Mouse (Mus musculus) heart, postnatal 0 days (tissue): ENCODE measurements at regions not wholly inside any gene's neighbourhood (a gene's known extent, or its start where the extent isn't known, plus 50 kb on each side); places are given as distances from the start of the nearest gene placed in this dataset.
"Not testable (repeated sequence)": the region's sequence is repeated elsewhere in the genome, so short reads cannot be mapped to it uniquely, and the experiment has no call there.

Experiments used
- ATAC-seq: fragments of 200-750 bp; cut with Nextera tagmentation; 2 replicates; pipeline ENCODE4 v1.8.0; 2017; ENCODE audit warnings: low read depth, moderate number of reproducible peaks, moderate library complexity; ENCODE audit not compliant: insufficient read depth
- DNase-seq: peaks from one replicate; pipeline ENCODE4 v3.0.0-alpha.2; 2016; ENCODE audit warnings: low spot score
- H3K27ac ChIP-seq: fragments of 300-500 bp; sonication (generic); 2 replicates; pipeline ENCODE4 v1.5.1; 2014; ENCODE audit warnings: low read depth, mild to moderate bottlenecking
- H3K27me3 ChIP-seq: fragments of 300-500 bp; sonication (generic); 2 replicates; pipeline ENCODE4 v1.6.1; 2014; ENCODE audit warnings: low read length, mixed read lengths; ENCODE audit not compliant: control insufficient read depth, insufficient read depth
- H3K36me3 ChIP-seq: fragments of 300-500 bp; sonication (generic); replicated peaks from 2 replicates; pipeline ENCODE4 v1.6.1; 2014; ENCODE audit warnings: low read length, mixed read lengths; ENCODE audit not compliant: control insufficient read depth, insufficient read depth
- H3K4me1 ChIP-seq: fragments of 300-500 bp; sonication (generic); 2 replicates; pipeline ENCODE4 v1.6.1; 2014; ENCODE audit warnings: antibody characterized with exemption; ENCODE audit not compliant: control insufficient read depth, insufficient read depth
- H3K4me2 ChIP-seq: fragments of 300-500 bp; sonication (generic); 2 replicates; pipeline ENCODE4 v1.6.1; 2014; ENCODE audit warnings: low read depth, mild to moderate bottlenecking, low read length, moderate library complexity
- H3K4me3 ChIP-seq: fragments of 300-500 bp; sonication (generic); 2 replicates; pipeline ENCODE4 v1.5.1; 2014; ENCODE audit warnings: low read depth, low read length
- H3K9ac ChIP-seq: fragments of 300-500 bp; sonication (generic); replicated peaks from 2 replicates; pipeline ENCODE4 v1.6.1; 2014; ENCODE audit warnings: low read depth, low read length, mixed read lengths
- H3K9me3 ChIP-seq: fragments of 300-500 bp; sonication (generic); replicated peaks from 2 replicates; pipeline ENCODE4 v1.6.1; 2016; ENCODE audit warnings: low read length; ENCODE audit not compliant: control insufficient read depth
- CTCF ChIP-seq: IDR thresholded peaks from 2 replicates; pipeline ENCODE4 v1.5.1; 2016; ENCODE audit warnings: antibody characterized with exemption, control low read depth, low read depth
- EP300 ChIP-seq: IDR thresholded peaks from 2 replicates; pipeline ENCODE4 v1.6.1; 2016; ENCODE audit warnings: antibody characterized with exemption, low read depth
- WGBS: fragments of 180-500 bp; shearing (Covaris S2); extraction: QIAGEN DNeasy Blood & Tissue Kit; methylation state at CpG from one replicate; pipeline ENCODE4 v1.1.7; 2014; 5-methylcytosine and 5-hydroxymethylcytosine counted together

DNA sequence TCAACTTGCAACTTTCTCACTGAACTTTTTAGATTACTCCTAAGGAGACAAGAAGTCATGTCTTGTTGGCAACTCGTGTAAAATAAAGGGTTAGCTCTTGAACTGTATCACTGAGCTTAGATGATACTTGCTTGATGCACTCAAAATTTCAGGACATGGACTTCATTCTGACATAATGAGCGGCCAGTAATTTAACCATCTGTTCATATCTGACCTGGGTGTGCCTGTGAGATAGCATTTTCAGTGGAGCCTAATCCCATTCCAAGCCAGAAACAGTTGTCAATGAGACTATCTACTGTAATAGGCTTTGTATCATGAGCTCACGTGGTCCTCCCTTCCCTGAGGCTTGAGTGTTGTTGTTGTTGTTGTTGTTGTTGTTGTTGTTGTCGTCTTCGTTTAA is 240.3 kb downstream of the Dhx15 start:
- Histone ChIP-seq H3K36me3 (no peaks in the 10 kb centered on the region), H3K4me3 (no peak overlapping the region), H3K9ac (no peak overlapping the region), H3K4me2 (no peak overlapping the region), H3K27me3 (no peaks in the 10 kb centered on the region), H3K4me1 (peaks cover 8% of the 10 kb centered on the region), H3K27ac (no peak overlapping the region), H3K9me3 (no peaks in the 10 kb centered on the region)
- no peak for TF ChIP-seq EP300
- TF ChIP-seq CTCF = no peak
- DNase-seq = no peak
- ATAC-seq = no peak
- WGBS = 89% methylated on average over 5 of the region's 5 CpGs

DNA sequence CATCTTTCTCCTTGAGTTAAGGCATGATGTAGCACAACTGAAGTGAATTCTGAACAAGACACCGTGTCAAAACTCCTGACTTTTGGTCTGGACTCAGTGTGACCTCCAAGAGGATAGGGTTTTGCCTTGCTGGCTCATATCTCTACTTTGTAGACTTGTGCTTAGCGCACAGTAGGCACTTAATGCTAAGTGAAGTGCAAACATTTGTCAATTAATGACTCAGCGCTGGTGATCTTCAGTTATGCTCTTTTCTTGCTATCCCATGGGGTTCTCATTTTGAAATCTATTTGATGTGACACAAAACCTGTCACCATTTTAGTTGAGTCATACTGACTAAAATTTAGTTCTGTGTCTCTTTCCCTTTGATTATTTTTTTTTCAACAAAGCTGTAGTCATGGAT is 244.3 kb downstream of the Dhx15 start:
- H3K27ac ChIP-seq = no peak overlapping the region
- no peaks in the 10 kb centered on the region for H3K36me3 ChIP-seq
- no peak for ATAC-seq
- H3K4me1 ChIP-seq = peaks cover 8% of the 10 kb centered on the region
- H3K9me3 ChIP-seq = no peaks in the 10 kb centered on the region
- H3K4me3 ChIP-seq = no peak overlapping the region
- TF ChIP-seq CTCF (no peak), EP300 (no peak)
- no peak overlapping the region for H3K4me2 ChIP-seq
- no peak overlapping the region for H3K9ac ChIP-seq
- 85% methylated on average over 3 of the region's 3 CpGs for WGBS
- DNase-seq = no peak
- no peaks in the 10 kb centered on the region for H3K27me3 ChIP-seq

DNA sequence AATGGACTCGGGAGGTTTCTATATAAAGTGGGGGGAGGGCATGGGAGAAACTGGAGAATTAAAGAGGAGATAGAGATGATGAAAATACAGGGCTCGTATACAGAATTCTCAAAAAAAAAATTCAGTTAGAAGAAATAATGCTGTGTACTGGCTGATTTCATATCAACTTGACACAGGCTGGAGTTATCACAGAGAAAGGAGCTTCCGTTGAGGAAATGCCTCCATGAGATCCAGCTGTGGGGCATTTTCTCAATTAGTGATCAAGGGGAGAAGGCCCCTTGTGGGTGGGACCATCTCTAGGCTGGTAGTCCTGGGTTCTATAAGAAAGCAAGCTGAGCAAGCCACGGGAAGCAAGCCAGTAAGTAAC is 248.4 kb downstream of the Dhx15 start:
- H3K4me1 ChIP-seq, ATAC-seq, H3K36me3 ChIP-seq, H3K4me3 ChIP-seq, DNase-seq, H3K27ac ChIP-seq, H3K27me3 ChIP-seq, H3K9ac ChIP-seq, H3K4me2 ChIP-seq, H3K9me3 ChIP-seq: not testable (repeated sequence)
- 36% methylated on average over 4 of the region's 4 CpGs for WGBS

DNA sequence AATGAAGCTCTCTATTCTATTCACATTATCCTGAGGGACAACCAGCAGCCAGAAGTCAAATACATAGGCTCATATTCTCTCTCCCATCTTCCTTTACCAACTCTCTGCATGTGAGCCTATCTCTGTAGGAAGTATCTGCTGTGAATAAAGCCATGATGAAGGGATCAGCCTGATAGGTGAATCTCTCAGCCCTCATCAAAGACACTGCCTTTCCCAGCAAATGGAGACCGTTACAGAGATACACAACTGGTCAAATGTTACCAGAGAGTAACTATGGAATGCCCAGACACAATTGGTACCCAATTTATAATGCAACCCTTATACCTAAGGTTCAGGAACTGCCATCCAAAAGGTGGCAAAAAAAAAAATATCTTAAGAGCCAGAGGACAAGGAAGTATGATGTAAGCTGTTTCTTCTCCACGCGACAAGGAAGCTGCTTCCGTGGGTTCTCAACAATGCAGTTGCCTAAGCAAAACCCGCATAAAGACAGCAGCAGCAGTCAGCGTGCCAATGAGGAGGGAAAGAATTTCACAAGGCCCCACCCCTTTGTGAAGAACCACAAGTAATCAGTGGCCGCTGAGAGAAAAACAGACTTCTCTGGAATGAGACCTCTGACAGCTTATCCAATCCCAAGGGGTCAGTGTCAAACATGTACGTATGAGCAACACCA is 248.9 kb downstream of the Dhx15 start:
- 21% methylated on average over 8 of the region's 8 CpGs for WGBS
- Histone ChIP-seq H3K4me2 (no peak overlapping the region; the same call in 1 of the 2 replicates), H3K27me3 (no peaks in the 10 kb centered on the region), H3K27ac (no peak overlapping the region), H3K4me1 (no peaks in the 10 kb centered on the region), H3K36me3 (no peaks in the 10 kb centered on the region), H3K4me3 (no peak overlapping the region), H3K9me3 (no peaks in the 10 kb centered on the region), H3K9ac (no peak overlapping the region)
- DNase-seq (peak; percentile 44), ATAC-seq (peak; percentile 53; the same call in 1 of the 2 replicates)
- TF ChIP-seq EP300 = no peak
- TF ChIP-seq CTCF = no peak

DNA sequence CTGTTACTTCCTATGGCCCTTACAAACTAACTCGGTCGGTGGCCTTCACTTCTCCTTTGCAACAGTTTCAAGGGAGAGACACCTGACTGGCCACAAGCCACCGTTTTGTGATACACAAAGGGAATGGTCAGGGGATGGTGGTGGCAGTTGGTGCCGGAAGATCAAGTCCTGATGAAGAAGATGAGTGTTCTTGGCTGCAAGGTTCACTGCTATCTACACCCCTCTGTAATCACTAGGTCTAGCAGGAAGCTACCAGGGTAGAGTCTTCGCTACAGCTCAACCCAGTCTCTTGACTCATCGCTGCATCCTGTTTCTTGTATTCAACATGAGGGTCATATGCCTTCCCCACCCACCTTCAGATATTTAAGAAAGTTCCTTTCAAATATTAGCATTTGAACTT is 251.5 kb downstream of the Dhx15 start:
- no peaks in the 10 kb centered on the region for H3K27me3 ChIP-seq
- H3K4me2 ChIP-seq = no peak overlapping the region
- TF ChIP-seq EP300 (no peak), CTCF (no peak)
- DNase-seq = no peak
- no peak for ATAC-seq
- H3K9ac ChIP-seq = no peak overlapping the region
- H3K27ac ChIP-seq = no peak overlapping the region
- 88% methylated on average over 6 of the region's 6 CpGs for WGBS
- H3K9me3 ChIP-seq = no peaks in the 10 kb centered on the region
- no peaks in the 10 kb centered on the region for H3K4me1 ChIP-seq
- H3K36me3 ChIP-seq = no peaks in the 10 kb centered on the region
- no peak overlapping the region for H3K4me3 ChIP-seq

DNA sequence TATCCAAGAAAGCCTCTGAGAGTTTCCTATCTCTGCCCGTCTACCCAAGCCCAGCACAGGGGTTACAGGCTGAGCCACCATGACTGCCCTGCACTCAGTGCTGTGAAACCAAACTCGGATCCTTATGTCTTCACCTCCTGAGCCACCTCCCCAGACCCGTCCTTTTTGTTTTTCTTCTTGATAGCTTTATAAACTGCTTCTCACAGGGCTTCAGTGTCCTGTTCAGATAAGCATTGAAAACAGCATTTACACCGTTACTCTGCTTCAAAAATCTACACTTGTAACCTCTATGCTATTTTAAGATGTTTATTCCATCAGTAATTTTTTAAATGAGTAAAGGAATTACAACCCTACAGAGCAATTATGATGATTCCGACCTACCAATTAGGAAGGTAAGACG is 253.0 kb downstream of the Dhx15 start:
- no peak overlapping the region for H3K9ac ChIP-seq
- 68% methylated on average over 6 of the region's 6 CpGs for WGBS
- no peak overlapping the region for H3K27ac ChIP-seq
- no peaks in the 10 kb centered on the region for H3K36me3 ChIP-seq
- DNase-seq = no peak
- no peak for TF ChIP-seq CTCF
- TF ChIP-seq EP300 = no peak
- ATAC-seq = no peak
- no peak overlapping the region for H3K4me3 ChIP-seq
- no peak overlapping the region for H3K4me2 ChIP-seq
- no peaks in the 10 kb centered on the region for H3K27me3 ChIP-seq
- no peaks in the 10 kb centered on the region for H3K4me1 ChIP-seq
- no peaks in the 10 kb centered on the region for H3K9me3 ChIP-seq
